22 mouse cellular contexts compared by ENCODE assay signal in genomic region chr1:170659260-170659659, GRCm38 (mm10). TPM values are rescaled to one million over a fixed set of nuclear protein-coding genes. Genes with fewer than 3 reads are reported as not detected.
A peak's percentile ranks its signal among the peaks of the same experiment; 100 is the strongest.
DNase-seq lines count a peak whose midpoint lies in the region; ATAC-seq and TF ChIP-seq lines count a peak whose summit lies in the region.
"Had no signal": no experiment of that assay in that cellular context is flagged by ENCODE, and none has a peak within 500 bp of the region (broad histone marks: within the 10 kb centered on the region; RNA-seq: fewer than 3 reads in every experiment).

No protein-coding gene starts in this region.

- H3K27ac ChIP-seq in heart, embryonic 11.5 days (ENCODE audit: low read depth, low read length): no peak overlapping the region
- no peak overlapping the region for H3K27ac ChIP-seq in heart, adult 2 months
- no peak overlapping the region for H3K27ac ChIP-seq in intestine, embryonic 15.5 days
- no peak overlapping the region for H3K27ac ChIP-seq in intestine, postnatal 0 days (ENCODE audit: low read depth, low read length)
- H3K27ac ChIP-seq: forebrain, embryonic 10.5 days; forebrain, embryonic 13.5 days; heart, embryonic 10.5 days; hindbrain, embryonic 13.5 days had no signal

- 82% methylated on average over 13 of the region's 13 CpGs for WGBS in heart, embryonic 11.5 days (ENCODE audit: insufficient replicate concordance)
- 67% methylated on average over 13 of the region's 13 CpGs for WGBS in heart, adult 2 months
- WGBS in intestine, embryonic 15.5 days: 62% methylated on average over 13 of the region's 13 CpGs
- 80% methylated on average over 13 of the region's 13 CpGs for WGBS in intestine, postnatal 0 days

- peaks cover 6% of the 10 kb centered on the region; the same call in 1 of the 2 replicates for H3K4me1 ChIP-seq in heart, embryonic 11.5 days (ENCODE audit: control insufficient read depth, insufficient read depth, low read length)
- no peaks in the 10 kb centered on the region for H3K4me1 ChIP-seq in heart, adult 2 months (ENCODE audit: control insufficient read depth, insufficient read depth, low read length)
- H3K4me1 ChIP-seq in intestine, embryonic 15.5 days (replicated peaks): no peaks in the 10 kb centered on the region
- no peaks in the 10 kb centered on the region for H3K4me1 ChIP-seq in intestine, postnatal 0 days (replicated peaks; ENCODE audit: control insufficient read depth, insufficient read depth, low read length)

- intact Hi-C loops in heart, adult 2 months (cut with DNase I): no loop called here

- peak; percentile 67 to 73 for DNase-seq in cerebellum, postnatal 10 days
- no peak for DNase-seq in cerebellum, postnatal 36 days
- no peak for DNase-seq in heart, adult 2 months
- DNase-seq in testis, postnatal 10 days (ENCODE audit: low spot score): peak; percentile 67
- no peak for DNase-seq in testis, postnatal 14 days (ENCODE audit: low spot score)
- DNase-seq: adrenal gland, adult 8-10 months; adrenal gland, postnatal 25 days; cerebellum, adult 11-12 months; cerebellum, adult 8-10 months; gastrocnemius, postnatal 14 days; heart, adult 18-20 months had no signal

- no peaks in the 10 kb centered on the region for H3K27me3 ChIP-seq in heart, embryonic 11.5 days (ENCODE audit: control insufficient read depth, insufficient read depth, low read length)
- no peaks in the 10 kb centered on the region for H3K27me3 ChIP-seq in heart, adult 2 months (ENCODE audit: control insufficient read depth, insufficient read depth, low read length)
- H3K27me3 ChIP-seq in intestine, embryonic 15.5 days (replicated peaks): no peaks in the 10 kb centered on the region
- no peaks in the 10 kb centered on the region for H3K27me3 ChIP-seq in intestine, postnatal 0 days (replicated peaks; ENCODE audit: control insufficient read depth, insufficient read depth, low read length)
- H3K27me3 ChIP-seq: forebrain, embryonic 13.5 days; hindbrain, embryonic 13.5 days had no signal

- no peak overlapping the region for H3K4me2 ChIP-seq in heart, embryonic 11.5 days
- no peak overlapping the region for H3K4me2 ChIP-seq in intestine, embryonic 15.5 days (replicated peaks)
- no peak overlapping the region for H3K4me2 ChIP-seq in intestine, postnatal 0 days (replicated peaks; ENCODE audit: low read depth)
- H3K4me2 ChIP-seq: forebrain, embryonic 13.5 days; hindbrain, embryonic 13.5 days had no signal

- no peak overlapping the region for H3K4me3 ChIP-seq in heart, embryonic 11.5 days (ENCODE audit: low read depth, low read length)
- H3K4me3 ChIP-seq in heart, adult 2 months: no peak overlapping the region
- no peak overlapping the region for H3K4me3 ChIP-seq in intestine, embryonic 15.5 days (replicated peaks)
- no peak overlapping the region for H3K4me3 ChIP-seq in intestine, postnatal 0 days (ENCODE audit: low read depth, low read length)
- H3K4me3 ChIP-seq: forebrain, embryonic 10.5 days; forebrain, embryonic 13.5 days; heart, embryonic 10.5 days; hindbrain, embryonic 13.5 days had no signal

- no peaks in the 10 kb centered on the region for H3K79me2 ChIP-seq in heart, adult 2 months (replicated peaks; ENCODE audit: control insufficient read depth, insufficient read depth, low read length)

- H3K9me3 ChIP-seq in heart, embryonic 11.5 days (replicated peaks; ENCODE audit: control insufficient read depth, low read length): no peaks in the 10 kb centered on the region
- H3K9me3 ChIP-seq in intestine, embryonic 15.5 days: no peaks in the 10 kb centered on the region
- H3K9me3 ChIP-seq in intestine, postnatal 0 days (ENCODE audit: control insufficient read depth): no peaks in the 10 kb centered on the region
- H3K9me3 ChIP-seq: forebrain, embryonic 10.5 days; forebrain, embryonic 13.5 days; heart, embryonic 10.5 days; hindbrain, embryonic 13.5 days had no signal

- H3K36me3 ChIP-seq in heart, embryonic 11.5 days (ENCODE audit: control insufficient read depth, insufficient read depth, low read length): peaks cover 17% of the 10 kb centered on the region
- no peaks in the 10 kb centered on the region for H3K36me3 ChIP-seq in heart, adult 2 months (ENCODE audit: control insufficient read depth, insufficient read depth, low read length)
- peaks cover 7% of the 10 kb centered on the region; the same call in 1 of the 2 replicates for H3K36me3 ChIP-seq in intestine, embryonic 15.5 days
- H3K36me3 ChIP-seq in intestine, postnatal 0 days (ENCODE audit: control insufficient read depth, insufficient read depth): no peaks in the 10 kb centered on the region
- H3K36me3 ChIP-seq: forebrain, embryonic 10.5 days had no signal

- TF ChIP-seq CTCF in heart, adult 2 months (IDR thresholded peaks at IDR 0.05): no peak
- TF ChIP-seq CTCF in intestine, postnatal 0 days (IDR thresholded peaks at IDR 0.05; ENCODE audit: low read depth): no peak

- TF ChIP-seq EP300 in heart, adult 2 months (IDR thresholded peaks at IDR 0.05; ENCODE audit: insufficient read depth, low read depth, low read length): no peak

- TF ChIP-seq POLR2A in heart, adult 2 months (IDR thresholded peaks at IDR 0.05; ENCODE audit: insufficient read depth, low read depth, low read length): no peak

- H3K9ac ChIP-seq in heart, embryonic 11.5 days (ENCODE audit: low read depth, low read length): no peak overlapping the region
- H3K9ac ChIP-seq in heart, adult 2 months (ENCODE audit: low read depth, low read length): no peak overlapping the region
- no peak overlapping the region for H3K9ac ChIP-seq in intestine, embryonic 15.5 days
- H3K9ac ChIP-seq in intestine, postnatal 0 days (ENCODE audit: low read depth, low read length): no peak overlapping the region
- H3K9ac ChIP-seq: forebrain, embryonic 13.5 days; hindbrain, embryonic 13.5 days had no signal

- ATAC-seq in heart, embryonic 11.5 days (replicated peaks; ENCODE audit: insufficient number of reproducible peaks, low FRiP score, low TSS enrichment): 0 out of 2 replicates have a peak, but pooled peaks have one; percentile 26
- peak; percentile 45; the same call in 1 of the 2 replicates for ATAC-seq in intestine, embryonic 15.5 days
- no peak for ATAC-seq in intestine, postnatal 0 days
- ATAC-seq: activated CD4-positive, CD25-positive, alpha-beta regulatory T cell, adult 4 months; forebrain, embryonic 13.5 days; forebrain, embryonic 16.5 days; hindbrain, embryonic 16.5 days; inflammation-experienced regulatory T-cells, adult 6 months had no signal

RNA-seq across cellular contexts. Expression of gene Olfml2b, which starts 14.9 kb away (rescaled TPM):
- polyA plus RNA-seq in heart, embryonic 11.5 days (2014; fragmentation: Nextera tagmentation; extraction: Ambion mirVana): 42.4 and 51.2 TPM in 2 replicates
- total RNA-seq in heart, adult 2 months (2021): 10 to 100 TPM; 11.1 to 18.0 TPM
- 15.4 and 34.0 TPM in 2 replicates for polyA plus RNA-seq in heart, adult 2 months (2012; rRNA removed)
- 19.8 and 20.4 TPM in 2 replicates for polyA plus RNA-seq in intestine, embryonic 15.5 days (2015; fragmentation: Nextera tagmentation; extraction: Ambion mirVana)
- polyA plus RNA-seq in intestine, postnatal 0 days (2015; fragmentation: Nextera tagmentation; extraction: Ambion mirVana): 14.5 and 19.5 TPM in 2 replicates
- polyA plus RNA-seq: activated CD4-positive, CD25-positive, alpha-beta regulatory T cell, adult 4 months; inflammation-experienced regulatory T-cells, adult 6 months had no signal

Comparison
In these comparisons a context has a peak if more than half of its experiments do, and no peak if none do; other contexts are left out.
1. DNase-seq: peak in cerebellum, postnatal 10 days (2 of 2) and testis, postnatal 10 days (single experiment); none in cerebellum, postnatal 36 days (0 of 2), heart, adult 2 months (0 of 2) and testis, postnatal 14 days (single experiment).